Mouse (Mus musculus): Measurements from ENCODE around the gene Agrp.

DNA sequence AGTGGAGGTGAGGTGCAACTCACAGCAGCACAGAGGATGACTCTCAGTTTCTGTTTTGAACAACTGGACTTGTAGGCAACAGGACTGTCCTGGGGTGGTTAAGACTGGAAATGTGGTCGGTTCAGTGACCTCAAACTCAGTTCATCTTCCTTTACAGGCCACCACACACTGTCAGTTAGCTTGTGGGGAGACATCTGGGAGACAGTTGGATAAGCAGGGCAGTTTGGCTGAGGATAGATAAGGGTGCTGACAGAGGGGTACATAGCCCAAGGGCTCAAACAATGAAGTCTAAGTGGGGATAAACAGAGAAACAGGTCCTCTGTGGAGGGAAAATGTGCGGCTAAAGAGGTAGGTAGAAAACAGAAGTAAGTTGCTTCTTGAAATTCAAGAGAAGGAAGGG lies 27.8 kb downstream of the Agrp start:
- TF ChIP-seq CTCF (IDR thresholded peaks at IDR 0.05; ENCODE audit: low read depth) (no peak), EP300 (IDR thresholded peaks at IDR 0.05; ENCODE audit: low read depth) (no peak)

All from heart, postnatal 0 days (tissue).